Mouse (Mus musculus) kidney, adult 2 months (tissue): ENCODE measurements at regions not wholly inside any gene's neighbourhood (a gene's known extent, or its start where the extent isn't known, plus 50 kb on each side); places are given as distances from the start of the nearest gene placed in this dataset.

Source experiments
- CTCF ChIP-seq: fragments of 200-500 bp; conservative IDR thresholded peaks from 2 replicates; pipeline ENCODE4 v1.5.1; 2011; ENCODE audit warnings: low read depth, mild to moderate bottlenecking, control low read depth, low read length, moderate library complexity, mixed read lengths; ENCODE audit not compliant: insufficient read depth, insufficient read length
- POLR2A ChIP-seq: fragments of 200-500 bp; IDR thresholded peaks from one replicate; pipeline ENCODE4 v1.6.1; 2011; ENCODE audit warnings: low read depth, low read length, control low read depth

DNA sequence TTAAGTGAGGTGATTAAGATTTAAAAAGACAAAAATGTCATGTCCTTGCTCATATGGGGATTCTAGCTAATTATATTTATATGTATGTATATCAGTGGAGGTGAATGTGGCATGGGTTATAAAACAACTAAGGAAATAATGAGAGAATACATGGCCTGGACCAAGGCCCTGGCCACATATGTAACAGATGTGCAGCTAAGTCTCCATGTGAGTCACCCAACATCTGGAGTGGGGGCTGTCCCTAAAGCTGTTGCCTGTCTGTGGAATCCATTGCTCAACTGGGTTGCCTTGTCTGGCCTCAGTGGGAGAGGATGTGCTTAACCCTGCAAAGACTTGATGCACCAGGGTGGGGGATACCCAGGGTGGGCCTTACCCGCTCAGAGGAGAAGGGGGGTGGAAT lies 551.5 kb upstream of the Fbxo33 start:
- TF ChIP-seq CTCF (no peak), POLR2A (no peak)
